Mouse (Mus musculus) CH12.LX (cell line): ENCODE results near the gene Ankrd22. TPM values are rescaled to one million over a fixed set of nuclear protein-coding genes. Genes with fewer than 3 reads are reported as not detected.

Source experiments
- DNase-seq: peaks from one replicate; pipeline ENCODE4 v3.0.0-alpha.2; 2013; ENCODE audit errors: extremely low read depth
- H3K27ac ChIP-seq: 2 replicates; pipeline ENCODE4 v1.5.1; 2012; ENCODE audit warnings: low read depth, mild to moderate bottlenecking, control low read depth, moderate library complexity; ENCODE audit not compliant: insufficient read depth
- H3K27me3 ChIP-seq: replicated peaks from 2 replicates; pipeline ENCODE3; 2012; ENCODE audit warnings: inconsistent platforms
- H3K36me3 ChIP-seq, 2 experiments: replicated peaks in 1 of 2; 2 replicates each; pipeline versions ENCODE3 to v1.6.1; 2012; ENCODE audit warnings: inconsistent platforms in 1 of 2, low read length in 1 of 2, mild to moderate bottlenecking in 1 of 2, mixed read lengths in 1 of 2, moderate library complexity in 1 of 2; ENCODE audit not compliant: control insufficient read depth in 1 of 2, insufficient read depth in 1 of 2
- H3K4me1 ChIP-seq, 2 experiments: 2 replicates each; pipeline ENCODE4 v1.6.1; 2012; ENCODE audit warnings: inconsistent platforms in 1 of 2, moderate library complexity in 1 of 2; ENCODE audit not compliant: insufficient read depth in 2 of 2, control insufficient read depth in 1 of 2
- H3K4me2 ChIP-seq: 2 replicates; pipeline ENCODE4 v1.6.1; 2012; ENCODE audit warnings: low read depth, mild to moderate bottlenecking, control low read depth; ENCODE audit not compliant: poor library complexity, insufficient read depth, severe bottlenecking
- H3K4me3 ChIP-seq, 3 experiments: fragments of 150-350 bp in 1 of 3; sonication (generic) in 1 of 3; replicated peaks in 1 of 3; 2 replicates each; pipeline versions ENCODE3 to v1.5.1; 2011 to 2012; ENCODE audit warnings: low read depth in 2 of 3, low read length in 2 of 3, mild to moderate bottlenecking in 2 of 3, moderate library complexity in 2 of 3, control low read depth in 1 of 3, improper control_type of control experiment in 1 of 3, inconsistent platforms in 1 of 3, mixed read lengths in 1 of 3; ENCODE audit not compliant: poor library complexity in 1 of 3
- H3K79me2 ChIP-seq: replicated peaks from 2 replicates; pipeline ENCODE4 v1.6.1; 2012; ENCODE audit warnings: mild to moderate bottlenecking, moderate library complexity; ENCODE audit not compliant: control insufficient read depth, poor library complexity, insufficient read depth, severe bottlenecking; ENCODE audit errors: extremely low read depth
- H3K9ac ChIP-seq: 2 replicates; pipeline ENCODE4 v1.6.1; 2012; ENCODE audit warnings: low read depth, mild to moderate bottlenecking, control low read depth, moderate library complexity; ENCODE audit not compliant: insufficient read depth
- H3K9me3 ChIP-seq: replicated peaks from 2 replicates; pipeline ENCODE3; 2012; ENCODE audit warnings: low read length, inconsistent platforms, mixed read lengths
- CHD1 ChIP-seq: IDR thresholded peaks from 2 replicates; pipeline ENCODE4 v1.6.1; 2012; ENCODE audit warnings: low read depth, low read length, improper control_type of control experiment, inconsistent platforms
- CTCF ChIP-seq, 2 experiments: IDR thresholded peaks in 1 of 2; conservative IDR thresholded peaks in 1 of 2; 2 replicates each; pipeline ENCODE4 v1.5.1; 2011 to 2012; ENCODE audit warnings: low read depth in 2 of 2, low read length in 2 of 2, improper control_type of control experiment in 1 of 2, inconsistent platforms in 1 of 2, mild to moderate bottlenecking in 1 of 2, moderate library complexity in 1 of 2
- EP300 ChIP-seq: IDR thresholded peaks from 2 replicates; pipeline ENCODE4 v1.6.1; 2011; ENCODE audit warnings: low read length, improper control_type of control experiment
- JUN ChIP-seq: IDR thresholded peaks from 2 replicates; pipeline ENCODE4 v1.6.1; 2011; ENCODE audit warnings: low read depth, mild to moderate bottlenecking, low read length, improper control_type of control experiment, moderate library complexity; ENCODE audit not compliant: insufficient read depth
- JUND ChIP-seq: conservative IDR thresholded peaks from 2 replicates; pipeline ENCODE4 v1.6.1; 2011; ENCODE audit warnings: low read depth, low read length, improper control_type of control experiment
- KAT2A ChIP-seq: IDR thresholded peaks from 2 replicates; pipeline ENCODE4 v1.6.1; 2012; ENCODE audit warnings: low read length, improper control_type of control experiment, inconsistent platforms; ENCODE audit not compliant: insufficient replicate concordance
- MAX ChIP-seq: IDR thresholded peaks from 2 replicates; pipeline ENCODE4 v1.6.1; 2011; ENCODE audit warnings: low read length, improper control_type of control experiment
- MAZ ChIP-seq: IDR thresholded peaks from 2 replicates; pipeline ENCODE4 v1.6.1; 2012; ENCODE audit warnings: low read depth, mild to moderate bottlenecking, inconsistent platforms, low read length, improper control_type of control experiment, moderate library complexity
- MYC ChIP-seq: IDR thresholded peaks from 2 replicates; pipeline ENCODE4 v1.6.1; 2011; ENCODE audit warnings: low read depth, mild to moderate bottlenecking, improper control_type of control experiment, low read length
- NELFE ChIP-seq: IDR thresholded peaks from 2 replicates; pipeline ENCODE4 v1.6.1; 2011; ENCODE audit warnings: low read depth, low read length, improper control_type of control experiment
- PAX5 ChIP-seq: IDR thresholded peaks from 2 replicates; pipeline ENCODE4 v1.6.1; 2012; ENCODE audit warnings: low read length, inconsistent platforms, mixed read lengths
- POLR2A ChIP-seq: IDR thresholded peaks from 2 replicates; pipeline ENCODE4 v1.6.1; 2011; ENCODE audit warnings: low read depth, mild to moderate bottlenecking, improper control_type of control experiment, low read length
- RAD21 ChIP-seq: IDR thresholded peaks from 2 replicates; pipeline ENCODE4 v1.6.1; 2011; ENCODE audit warnings: low read depth, mild to moderate bottlenecking, low read length, improper control_type of control experiment, moderate library complexity
- RCOR1 ChIP-seq: conservative IDR thresholded peaks from 2 replicates; pipeline ENCODE4 v1.6.1; 2012; ENCODE audit warnings: low read depth, mild to moderate bottlenecking, inconsistent platforms, low read length, improper control_type of control experiment
- SMC3 ChIP-seq: IDR thresholded peaks from 2 replicates; pipeline ENCODE4 v1.6.1; 2011; ENCODE audit warnings: low read depth, low read length, improper control_type of control experiment
- USF1 ChIP-seq: IDR thresholded peaks from 2 replicates; pipeline ENCODE4 v1.6.1; 2014; ENCODE audit warnings: low read depth, mild to moderate bottlenecking, inconsistent platforms, low read length, improper control_type of control experiment
- ZMIZ1 ChIP-seq: IDR thresholded peaks from 2 replicates; pipeline ENCODE4 v1.6.1; 2012; ENCODE audit warnings: low read depth, mild to moderate bottlenecking, inconsistent platforms, low read length, improper control_type of control experiment
- dilution Hi-C: fragments of 300-500 bp; cut with MboI; formaldehyde crosslinking; loops from 2 replicates; pipeline ENCODE4 v1.14.3; 2020; ENCODE audit warnings: low sequenced_read_pairs; ENCODE audit not compliant: extremely low pct_unique_long_range_greater_than_20kb, extremely low pct_ligation_motif_present
- in situ Hi-C: fragments of 300-500 bp; cut with MboI; formaldehyde crosslinking; loops from 3 replicates; pipeline ENCODE4 v1.14.3; 2019; ENCODE audit warnings: low sequenced_read_pairs, low pct_ligation_motif_present, low pct_unique_long_range_greater_than_20kb, mixed read lengths
- polyA plus RNA-seq: library from polyadenylated mRNA; unstranded; fragments of >175 nt; gene quantifications from 2 replicates; pipeline ENCODE4 v1.2.1, GENCODE M21; 2012; ENCODE audit warnings: low read depth; ENCODE audit not compliant: insufficient read length
- total RNA-seq, 2 experiments: library from RNA; depleted of rRNA; stranded (reverse); fragments of 300-350 nt in 1 of 2; fragments of >200 nt in 1 of 2; gene quantifications; 2 replicates each; pipeline ENCODE4 v1.2.3; 2012 to 2014

Ankrd22 gene
- total and polyA plus RNA-seq, 3 experiments: not detected

GRCm38 (mm10) chr19:34209930-34210581 is 44.2 kb upstream of the Ankrd22 start:
- Histone ChIP-seq H3K79me2 (peaks cover 19% of the 10 kb centered on the region), H3K27me3 (no peaks in the 10 kb centered on the region), H3K4me2 (no peak overlapping the region), H3K27ac (no peak overlapping the region)
- TF ChIP-seq POLR2A: no peak
- no peak for TF ChIP-seq JUN
- no peak for TF ChIP-seq MAZ
- TF ChIP-seq, all 38 proteins: peak for 0
- Histone ChIP-seq H3K9ac (no peak overlapping the region), H3K36me3 (peaks cover 12 to 46% of the 10 kb centered on the region in 2 experiments), H3K9me3 (no peaks in the 10 kb centered on the region), H3K4me1 (peaks cover 6 to 70% of the 10 kb centered on the region in 2 experiments), H3K4me3 (no peak overlapping the region)
- dilution Hi-C loops: no loop called here
- DNase-seq: no peak
- in situ Hi-C loops: no loop called here

- TF ChIP-seq CTCF (conservative IDR thresholded peaks at IDR 0.05 in 1 of 2, IDR thresholded peaks at IDR 0.05 in 1 of 2; ENCODE audit: low read depth in 2 of 2, low read length in 2 of 2): no peak
- no peak for TF ChIP-seq PAX5
- no peak for TF ChIP-seq CHD1
- TF ChIP-seq ZMIZ1: no peak
- TF ChIP-seq MYC: no peak
- no peak for TF ChIP-seq MAX
- TF ChIP-seq USF1: no peak
- no peak for TF ChIP-seq RAD21
- TF ChIP-seq POLR2A: no peak
- TF ChIP-seq, all 38 proteins: peak for 0
- no peak for DNase-seq
- Histone ChIP-seq H3K36me3 (peaks cover 4 to 36% of the 10 kb centered on the region in 2 experiments), H3K9ac (no peak overlapping the region), H3K27ac (no peak overlapping the region), H3K79me2 (peaks cover 22% of the 10 kb centered on the region), H3K4me3 (no peak overlapping the region), H3K9me3 (no peaks in the 10 kb centered on the region), H3K4me2 (no peak overlapping the region), H3K27me3 (no peaks in the 10 kb centered on the region), H3K4me1 (peaks cover 4 to 65% of the 10 kb centered on the region in 2 experiments; a peak in 3 of 4 replicates)
- in situ Hi-C loops (no loop called here), dilution Hi-C loops (no loop called here)
These were observed 43.2 kb upstream of the Ankrd22 start for GRCm38 (mm10) chr19:34209031-34209430.

DNA sequence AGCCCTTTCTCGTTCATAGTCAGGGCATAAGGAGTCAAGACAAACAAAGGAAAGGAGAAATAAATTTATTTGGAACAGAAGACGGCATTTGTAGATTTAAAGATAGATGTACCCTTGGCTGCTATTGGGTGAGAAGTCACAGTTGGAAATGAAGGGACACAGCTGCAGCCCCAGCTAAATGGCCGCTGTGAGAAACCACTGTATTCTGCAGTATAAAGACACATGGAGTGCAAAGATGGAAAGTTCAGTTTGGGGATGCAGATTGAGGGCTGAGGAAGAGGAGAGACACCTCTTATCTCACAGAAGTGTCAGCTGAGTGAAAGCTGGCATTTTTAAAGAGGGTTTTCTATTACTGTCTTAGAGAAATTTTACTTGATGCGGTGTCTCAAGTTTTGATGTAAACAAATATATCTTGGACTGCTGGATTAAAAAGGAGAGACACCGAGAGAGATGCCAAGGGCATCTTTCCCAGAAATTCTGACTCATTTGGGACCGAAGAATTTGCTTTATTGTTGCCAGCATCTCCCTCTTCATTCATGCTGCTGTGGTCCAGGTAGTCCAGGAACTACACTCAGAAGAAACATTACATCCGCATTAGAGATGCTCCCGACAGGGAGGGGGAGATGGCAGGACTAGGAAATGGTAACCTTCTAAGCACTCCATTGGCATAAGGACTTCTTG is 41.0 kb upstream of the Ankrd22 start:
- Histone ChIP-seq H3K27me3 (no peaks in the 10 kb centered on the region), H3K36me3 (peaks cover 3 to 19% of the 10 kb centered on the region in 2 experiments), H3K27ac (no peak overlapping the region), H3K9ac (no peak overlapping the region), H3K4me3 (no peak overlapping the region), H3K9me3 (no peaks in the 10 kb centered on the region), H3K4me2 (no peak overlapping the region), H3K4me1 (peaks cover 4 to 65% of the 10 kb centered on the region in 2 experiments; a peak in 3 of 4 replicates), H3K79me2 (peaks cover 29% of the 10 kb centered on the region)
- in situ Hi-C loops: no loop called here
- dilution Hi-C loops: no loop called here
- DNase-seq: no peak
- no peak for TF ChIP-seq JUN
- no peak for TF ChIP-seq RCOR1
- TF ChIP-seq POLR2A: no peak
- TF ChIP-seq SMC3: no peak
- no peak for TF ChIP-seq KAT2A
- no peak for TF ChIP-seq JUND
- TF ChIP-seq CTCF (conservative IDR thresholded peaks at IDR 0.05 in 1 of 2, IDR thresholded peaks at IDR 0.05 in 1 of 2; ENCODE audit: low read depth in 2 of 2, low read length in 2 of 2): no peak
- TF ChIP-seq NELFE: no peak
- no peak for TF ChIP-seq EP300
